Mouse (Mus musculus) lung, embryonic 15.5 days (tissue): ENCODE data around the gene Mn1. TPM values are rescaled to one million over a fixed set of nuclear protein-coding genes. Genes with fewer than 3 reads are reported as not detected.

ENCODE experiments used
- ATAC-seq: fragments of 200-750 bp; cut with Nextera tagmentation; 2 replicates; pipeline ENCODE4 v1.8.0; 2017; ENCODE audit warnings: moderate number of reproducible peaks, borderline replicate concordance; ENCODE audit not compliant: low FRiP score, low TSS enrichment; ENCODE audit errors: extremely low read depth
- H3K27ac ChIP-seq: fragments of 300-500 bp; sonication (generic); 2 replicates; pipeline ENCODE4 v1.5.1; 2015; ENCODE audit warnings: moderate library complexity, mild to moderate bottlenecking, inconsistent platforms
- H3K27me3 ChIP-seq: fragments of 300-500 bp; sonication (generic); 2 replicates; pipeline ENCODE4 v1.6.1; 2015; ENCODE audit warnings: inconsistent platforms
- H3K36me3 ChIP-seq: fragments of 300-500 bp; sonication (generic); 2 replicates; pipeline ENCODE4 v1.6.1; 2015; ENCODE audit warnings: inconsistent platforms
- H3K4me1 ChIP-seq: fragments of 300-500 bp; sonication (generic); 2 replicates; pipeline ENCODE4 v1.6.1; 2015; ENCODE audit warnings: inconsistent platforms
- H3K4me2 ChIP-seq: fragments of 300-500 bp; sonication (generic); 2 replicates; pipeline ENCODE4 v1.6.1; 2015; ENCODE audit warnings: inconsistent platforms, mild to moderate bottlenecking, moderate library complexity
- H3K4me3 ChIP-seq: fragments of 300-500 bp; sonication (generic); 2 replicates; pipeline ENCODE4 v1.5.1; 2015; ENCODE audit warnings: mild to moderate bottlenecking, inconsistent platforms
- H3K9ac ChIP-seq: fragments of 300-500 bp; sonication (generic); 2 replicates; pipeline ENCODE4 v1.6.1; 2015; ENCODE audit warnings: inconsistent platforms
- H3K9me3 ChIP-seq: fragments of 300-500 bp; sonication (generic); 2 replicates; pipeline ENCODE4 v1.6.1; 2016; ENCODE audit warnings: inconsistent platforms
- WGBS: fragments of 180-500 bp; shearing (Covaris S2); methylation state at CpG from one replicate; pipeline ENCODE4 v1.1.7; 2015; 5-methylcytosine and 5-hydroxymethylcytosine counted together
- polyA plus RNA-seq: library from polyadenylated mRNA; unstranded; fragments of >200 nt; fragmentation: Nextera tagmentation; extraction: Ambion mirVana; gene quantifications from 2 replicates; pipeline ENCODE4 v1.2.1, GENCODE M21; 2015

Gene Mn1
- polyA plus RNA-seq, 1 experiment from 2014 or later = 9.0 TPM

DNA sequence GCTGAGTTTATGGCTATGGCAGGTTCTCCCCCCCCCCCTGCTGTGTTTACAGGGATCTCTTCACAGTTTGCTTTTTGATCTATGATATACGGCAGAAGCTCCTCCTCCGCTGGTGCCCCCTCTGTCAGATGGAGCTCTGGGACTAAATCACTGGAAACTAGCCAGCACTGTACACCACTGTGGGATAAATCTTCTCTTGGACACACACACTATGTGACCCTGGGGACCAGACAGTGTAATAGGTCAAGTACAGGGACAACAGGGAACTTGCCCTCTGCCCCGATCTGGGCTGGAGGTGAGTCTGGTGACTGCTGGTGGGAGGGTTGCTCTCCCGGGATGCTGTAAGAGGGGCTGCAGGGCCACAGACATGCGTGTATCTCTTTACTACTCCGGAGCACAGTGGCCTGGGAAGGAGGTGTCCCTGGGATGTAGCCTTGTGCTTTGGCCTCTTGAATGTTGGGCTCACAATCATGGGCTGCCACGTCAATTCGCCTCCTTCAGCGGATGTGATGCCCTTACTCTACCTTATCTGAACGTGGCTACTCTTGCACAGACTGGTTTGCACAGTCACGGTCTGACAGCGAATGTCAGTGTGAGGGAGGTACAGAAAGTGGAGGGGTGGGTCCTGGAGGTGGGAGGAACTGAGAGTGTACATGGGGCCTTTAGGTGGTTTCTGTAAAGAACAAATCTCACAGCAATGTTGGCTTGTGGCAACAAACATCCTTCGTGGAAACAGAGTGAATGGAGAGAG is 84.7 kb downstream of the Mn1 start:
- 50% methylated on average over 13 of the region's 13 CpGs for WGBS
- no peak overlapping the region for H3K4me2 ChIP-seq
- peaks cover 11% of the 10 kb centered on the region for H3K4me1 ChIP-seq
- no peaks in the 10 kb centered on the region for H3K9me3 ChIP-seq
- no peak overlapping the region for H3K9ac ChIP-seq
- no peaks in the 10 kb centered on the region for H3K36me3 ChIP-seq
- H3K4me3 ChIP-seq = no peak overlapping the region
- ATAC-seq = no peak
- no peaks in the 10 kb centered on the region; the same call in 1 of the 2 replicates for H3K27me3 ChIP-seq
- no peak overlapping the region for H3K27ac ChIP-seq

DNA sequence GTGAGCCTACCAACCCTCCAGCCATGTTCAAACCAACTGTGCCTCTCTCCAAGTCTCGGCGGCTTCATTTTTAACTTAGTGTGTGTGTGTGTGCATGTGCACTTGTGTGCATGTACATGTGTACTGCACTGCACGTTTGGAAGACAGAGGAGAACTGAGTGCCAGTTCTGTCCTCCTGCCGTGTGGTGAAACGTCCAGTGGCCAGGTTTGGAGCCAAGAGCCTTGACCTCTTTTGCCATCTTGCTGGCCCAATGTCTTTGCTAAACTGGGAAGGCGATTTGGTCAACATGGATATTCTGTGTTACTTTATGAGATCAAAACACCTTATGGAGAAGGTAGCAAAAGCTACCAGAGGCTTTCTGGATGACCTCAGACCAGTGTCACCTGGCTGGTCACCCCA is 88.1 kb downstream of the Mn1 start:
- WGBS = 87% methylated on average over 6 of the region's 6 CpGs
- Histone ChIP-seq H3K4me1 (peaks cover 37% of the 10 kb centered on the region), H3K9ac (no peak overlapping the region), H3K27me3 (no peaks in the 10 kb centered on the region; the same call in 1 of the 2 replicates), H3K4me3 (no peak overlapping the region), H3K36me3 (no peaks in the 10 kb centered on the region), H3K27ac (no peak overlapping the region), H3K4me2 (no peak overlapping the region), H3K9me3 (no peaks in the 10 kb centered on the region)
- ATAC-seq = no peak

DNA sequence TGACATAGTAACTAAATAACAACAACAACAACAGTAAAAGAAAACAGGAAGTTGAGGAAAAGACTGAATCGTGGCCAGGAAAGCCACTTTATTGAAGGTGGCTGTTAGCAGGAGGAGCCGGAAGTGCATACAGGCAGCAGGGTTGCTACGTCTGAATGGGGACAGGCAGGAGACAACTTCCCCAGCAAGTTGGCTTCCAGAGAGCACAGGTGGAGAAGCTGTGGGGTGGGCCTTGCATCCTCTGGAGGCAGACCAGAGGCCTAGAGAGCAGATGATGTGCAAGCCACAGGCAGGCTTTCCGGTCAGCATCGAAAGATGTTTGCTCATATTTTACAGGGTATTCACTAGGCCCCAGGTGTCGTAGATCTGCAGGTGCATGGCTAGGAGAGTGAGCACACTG is 88.7 kb downstream of the Mn1 start:
- no peak overlapping the region for H3K4me3 ChIP-seq
- no peak overlapping the region for H3K4me2 ChIP-seq
- H3K36me3 ChIP-seq = no peaks in the 10 kb centered on the region
- H3K27me3 ChIP-seq = no peaks in the 10 kb centered on the region; the same call in 1 of the 2 replicates
- 76% methylated on average over 6 of the region's 6 CpGs for WGBS
- no peaks in the 10 kb centered on the region for H3K9me3 ChIP-seq
- no peak for ATAC-seq
- H3K27ac ChIP-seq = no peak overlapping the region
- peaks cover 41% of the 10 kb centered on the region for H3K4me1 ChIP-seq
- no peak overlapping the region for H3K9ac ChIP-seq

- H3K27me3 ChIP-seq = no peaks in the 10 kb centered on the region; the same call in 1 of the 2 replicates
- H3K9me3 ChIP-seq = no peaks in the 10 kb centered on the region
- no peak for ATAC-seq
- no peak overlapping the region for H3K9ac ChIP-seq
- no peak overlapping the region for H3K4me3 ChIP-seq
- H3K36me3 ChIP-seq = no peaks in the 10 kb centered on the region
- no peak overlapping the region; the same call in 1 of the 2 replicates for H3K4me2 ChIP-seq
- H3K4me1 ChIP-seq = peaks cover 41% of the 10 kb centered on the region
- H3K27ac ChIP-seq = peak overlapping the region; percentile 62
- WGBS = 15% methylated on average over 12 of the region's 12 CpGs
Observed at GRCm38 (mm10) chr5:111506410-111506809, 89.2 kb downstream of the Mn1 start.

Other genes starting within 250 kb of the Mn1 start
- 104 and 110 TPM in 2 replicates for gene Pitpnb, start 86.6 kb upstream of the Mn1 start, polyA plus RNA-seq